Mouse (Mus musculus) heart, embryonic 15.5 days (tissue): Measurements from ENCODE around the gene Zswim1. TPM values are rescaled to one million over a fixed set of nuclear protein-coding genes. Genes with fewer than 3 reads are reported as not detected.
A peak's percentile ranks its signal among the peaks of the same experiment; 100 is the strongest.

Experiments
- ATAC-seq: fragments of 200-750 bp; cut with Nextera tagmentation; replicated peaks from 2 replicates; pipeline ENCODE4 v1.8.0; 2017; ENCODE audit warnings: low read depth, moderate TSS enrichment; ENCODE audit not compliant: insufficient number of reproducible peaks, insufficient read depth, low FRiP score
- H3K27ac ChIP-seq: fragments of 300-500 bp; sonication (generic); 2 replicates; pipeline ENCODE4 v1.5.1; 2015; ENCODE audit warnings: mild to moderate bottlenecking, inconsistent platforms
- H3K27me3 ChIP-seq: fragments of 300-500 bp; sonication (generic); 2 replicates; pipeline ENCODE4 v1.6.1; 2015; ENCODE audit warnings: inconsistent platforms
- H3K36me3 ChIP-seq: fragments of 300-500 bp; sonication (generic); 2 replicates; pipeline ENCODE4 v1.6.1; 2015; ENCODE audit warnings: mild to moderate bottlenecking, inconsistent platforms
- H3K4me1 ChIP-seq: fragments of 300-500 bp; sonication (generic); replicated peaks from 2 replicates; pipeline ENCODE4 v1.6.1; 2015; ENCODE audit warnings: inconsistent platforms
- H3K4me2 ChIP-seq: fragments of 300-500 bp; sonication (generic); 2 replicates; pipeline ENCODE4 v1.6.1; 2015; ENCODE audit warnings: inconsistent platforms, mild to moderate bottlenecking, moderate library complexity
- H3K4me3 ChIP-seq: fragments of 300-500 bp; sonication (generic); 2 replicates; pipeline ENCODE4 v1.5.1; 2015; ENCODE audit warnings: mild to moderate bottlenecking, inconsistent platforms
- H3K9ac ChIP-seq: fragments of 300-500 bp; sonication (generic); 2 replicates; pipeline ENCODE4 v1.6.1; 2015; ENCODE audit warnings: mild to moderate bottlenecking, inconsistent platforms
- H3K9me3 ChIP-seq: fragments of 300-500 bp; sonication (generic); replicated peaks from 2 replicates; pipeline ENCODE4 v1.6.1; 2016; ENCODE audit warnings: inconsistent platforms
- WGBS: fragments of 180-500 bp; shearing (Covaris S2); methylation state at CpG from one replicate; pipeline ENCODE4 v1.1.7; 2015; ENCODE audit warnings: mixed read lengths; 5-methylcytosine and 5-hydroxymethylcytosine counted together
- polyA plus RNA-seq: library from polyadenylated mRNA; unstranded; fragments of >200 nt; fragmentation: Nextera tagmentation; extraction: Ambion mirVana; gene quantifications from 2 replicates; pipeline ENCODE4 v1.2.1, GENCODE M21; 2015

Gene Zswim1
- 8.1 and 10.3 TPM in 2 replicates for polyA plus RNA-seq

GRCm38 (mm10) chr2:164822636-164823165 is at the start of gene Zswim1:
TSS of gene Zswim1 (plus strand) at chr2:164822686.
- H3K4me2 ChIP-seq = peak within 1 kb of the TSS; percentile 79
- peak within 1 kb of the TSS; percentile 83 for H3K4me3 ChIP-seq
- peak within 1 kb of the TSS; percentile 74 for H3K9ac ChIP-seq
- ATAC-seq = peak; percentile 100
- H3K36me3 ChIP-seq = peaks cover 30% of the 10 kb centered on the region
- peak within 1 kb of the TSS; percentile 88 for H3K27ac ChIP-seq
- no peaks in the 10 kb centered on the region for H3K27me3 ChIP-seq
- H3K4me1 ChIP-seq = peaks cover 15% of the 10 kb centered on the region
- no peaks in the 10 kb centered on the region for H3K9me3 ChIP-seq
- WGBS = 1% methylated on average over 32 of the region's 32 CpGs

- 75% methylated on average over 14 of the region's 14 CpGs for WGBS
- no peak for ATAC-seq
- H3K27ac ChIP-seq = no peak overlapping the region
Observed at GRCm38 (mm10) chr2:164773229-164773988, 49.1 kb upstream of the Zswim1 start.

GRCm38 (mm10) chr2:164773989-164774364 is 48.5 kb upstream of the Zswim1 start:
- no peaks in the 10 kb centered on the region for H3K9me3 ChIP-seq
- H3K27me3 ChIP-seq = 0 out of 2 replicates have a peak, but pooled peaks cover 8% of the 10 kb centered on the region
- ATAC-seq = no peak
- H3K36me3 ChIP-seq = peaks cover 6% of the 10 kb centered on the region
- H3K4me3 ChIP-seq = no peak overlapping the region
- no peak overlapping the region for H3K4me2 ChIP-seq
- no peak overlapping the region for H3K9ac ChIP-seq
- peaks cover 31% of the 10 kb centered on the region for H3K4me1 ChIP-seq
- 76% methylated on average over 5 of the region's 5 CpGs for WGBS
- no peak overlapping the region for H3K27ac ChIP-seq

More at GRCm38 (mm10) chr2:164773229-164773988, 49.1 kb upstream of the Zswim1 start:
- Histone ChIP-seq H3K4me2 (no peak overlapping the region), H3K9ac (no peak overlapping the region), H3K36me3 (peaks cover 6% of the 10 kb centered on the region), H3K9me3 (no peaks in the 10 kb centered on the region), H3K4me3 (no peak overlapping the region), H3K4me1 (peaks cover 28% of the 10 kb centered on the region), H3K27me3 (0 out of 2 replicates have a peak, but pooled peaks cover 8% of the 10 kb centered on the region)

GRCm38 (mm10) chr2:164776130-164776529 is 46.4 kb upstream of the Zswim1 start:
- Histone ChIP-seq H3K4me1 (peaks cover 20% of the 10 kb centered on the region), H3K4me3 (no peak overlapping the region), H3K9me3 (no peaks in the 10 kb centered on the region), H3K27ac (no peak overlapping the region), H3K27me3 (0 out of 2 replicates have a peak, but pooled peaks cover 8% of the 10 kb centered on the region), H3K4me2 (no peak overlapping the region), H3K9ac (no peak overlapping the region), H3K36me3 (peaks cover 6% of the 10 kb centered on the region)
- no peak for ATAC-seq
- WGBS = 69% methylated on average over 6 of the region's 6 CpGs

GRCm38 (mm10) chr2:164776801-164777200 is 45.7 kb upstream of the Zswim1 start:
- WGBS = 59% methylated on average over 17 of the region's 17 CpGs
- H3K27ac ChIP-seq = no peak overlapping the region
- peaks cover 14% of the 10 kb centered on the region for H3K4me1 ChIP-seq
- 0 out of 2 replicates have a peak, but pooled peaks cover 8% of the 10 kb centered on the region for H3K27me3 ChIP-seq
- H3K4me2 ChIP-seq = no peak overlapping the region
- ATAC-seq = no peak
- H3K4me3 ChIP-seq = no peak overlapping the region
- H3K9ac ChIP-seq = no peak overlapping the region
- peaks cover 6% of the 10 kb centered on the region for H3K36me3 ChIP-seq
- H3K9me3 ChIP-seq = no peaks in the 10 kb centered on the region

GRCm38 (mm10) chr2:164777246-164778014 is 45.1 kb upstream of the Zswim1 start:
- WGBS = 77% methylated on average over 30 of the region's 30 CpGs
- Histone ChIP-seq H3K4me2 (no peak overlapping the region), H3K27me3 (0 out of 2 replicates have a peak, but pooled peaks cover 8% of the 10 kb centered on the region), H3K4me3 (no peak overlapping the region), H3K9me3 (no peaks in the 10 kb centered on the region), H3K27ac (no peak overlapping the region), H3K9ac (no peak overlapping the region), H3K36me3 (peaks cover under 1% of the 10 kb centered on the region; the same call in 1 of the 2 replicates), H3K4me1 (peaks cover 8% of the 10 kb centered on the region; the same call in 1 of the 2 replicates)
- ATAC-seq = no peak

GRCm38 (mm10) chr2:164778015-164778287 is 44.5 kb upstream of the Zswim1 start:
- no peak overlapping the region for H3K9ac ChIP-seq
- no peak overlapping the region for H3K4me2 ChIP-seq
- H3K4me1 ChIP-seq = peaks cover 6% of the 10 kb centered on the region; the same call in 1 of the 2 replicates
- ATAC-seq = no peak
- no peak overlapping the region for H3K4me3 ChIP-seq
- no peaks in the 10 kb centered on the region for H3K9me3 ChIP-seq
- 90% methylated on average over 11 of the region's 11 CpGs for WGBS
- H3K36me3 ChIP-seq = no peaks in the 10 kb centered on the region
- no peak overlapping the region for H3K27ac ChIP-seq
- 0 out of 2 replicates have a peak, but pooled peaks cover 8% of the 10 kb centered on the region for H3K27me3 ChIP-seq

GRCm38 (mm10) chr2:164778809-164779208 is 43.7 kb upstream of the Zswim1 start:
- Histone ChIP-seq H3K4me3 (no peak overlapping the region), H3K27ac (no peak overlapping the region), H3K4me1 (peaks cover 4% of the 10 kb centered on the region; the same call in 1 of the 2 replicates), H3K4me2 (no peak overlapping the region), H3K27me3 (0 out of 2 replicates have a peak, but pooled peaks cover 8% of the 10 kb centered on the region), H3K9me3 (no peaks in the 10 kb centered on the region), H3K36me3 (no peaks in the 10 kb centered on the region), H3K9ac (no peak overlapping the region)
- no peak for ATAC-seq
- 58% methylated on average over 7 of the region's 7 CpGs for WGBS

- H3K4me2 ChIP-seq = no peak within 1 kb of the TSS
- no peak within 1 kb of the TSS for H3K27ac ChIP-seq
- peaks cover 5% of the 10 kb centered on the region for H3K4me1 ChIP-seq
- H3K4me3 ChIP-seq = no peak within 1 kb of the TSS
- H3K9ac ChIP-seq = no peak within 1 kb of the TSS
- 59% methylated on average over 8 of the region's 8 CpGs for WGBS
- H3K36me3 ChIP-seq = no peaks in the 10 kb centered on the region
- H3K9me3 ChIP-seq = no peaks in the 10 kb centered on the region
- 0 out of 2 replicates have a peak, but pooled peaks cover 8% of the 10 kb centered on the region for H3K27me3 ChIP-seq
- ATAC-seq = no peak
Observed at GRCm38 (mm10) chr2:164779481-164780086, 42.9 kb upstream of the Zswim1 start, which contains the start of gene Tnnc2. TSS of gene Tnnc2 (minus strand) at chr2:164779967.

GRCm38 (mm10) chr2:164781876-164782275 is 40.6 kb upstream of the Zswim1 start:
- ATAC-seq = no peak

More at GRCm38 (mm10) chr2:164781876-164782275, 40.6 kb upstream of the Zswim1 start:
- Histone ChIP-seq H3K9ac (no peak overlapping the region), H3K27ac (no peak overlapping the region), H3K4me3 (no peak overlapping the region), H3K9me3 (no peaks in the 10 kb centered on the region), H3K36me3 (no peaks in the 10 kb centered on the region), H3K27me3 (0 out of 2 replicates have a peak, but pooled peaks cover 4% of the 10 kb centered on the region), H3K4me1 (peaks cover 14% of the 10 kb centered on the region), H3K4me2 (no peak overlapping the region)
- WGBS = 56% methylated on average over 4 of the region's 4 CpGs
